Mouse (Mus musculus) CH12.LX (cell line): ENCODE results near the gene Rilp.

ENCODE experiments used
- CHD2 ChIP-seq: IDR thresholded peaks from 2 replicates; pipeline ENCODE4 v1.6.1; 2011; ENCODE audit warnings: low read length, improper control_type of control experiment
- CTCF ChIP-seq, 2 experiments: IDR thresholded peaks in 1 of 2; conservative IDR thresholded peaks in 1 of 2; 2 replicates each; pipeline ENCODE4 v1.5.1; 2011 to 2012; ENCODE audit warnings: low read depth in 2 of 2, low read length in 2 of 2, improper control_type of control experiment in 1 of 2, inconsistent platforms in 1 of 2, mild to moderate bottlenecking in 1 of 2, moderate library complexity in 1 of 2
- GABPA ChIP-seq: IDR thresholded peaks from 2 replicates; pipeline ENCODE4 v1.6.1; 2012; ENCODE audit warnings: low read depth, low read length, improper control_type of control experiment, inconsistent platforms; ENCODE audit not compliant: insufficient replicate concordance
- RCOR1 ChIP-seq: conservative IDR thresholded peaks from 2 replicates; pipeline ENCODE4 v1.6.1; 2012; ENCODE audit warnings: low read depth, mild to moderate bottlenecking, inconsistent platforms, low read length, improper control_type of control experiment
- TBP ChIP-seq: conservative IDR thresholded peaks from 2 replicates; pipeline ENCODE4 v1.6.1; 2011; ENCODE audit warnings: low read depth, low read length, improper control_type of control experiment
- USF2 ChIP-seq: conservative IDR thresholded peaks from 2 replicates; pipeline ENCODE4 v1.6.1; 2011; ENCODE audit warnings: low read depth, low read length, improper control_type of control experiment
- ZMIZ1 ChIP-seq: IDR thresholded peaks from 2 replicates; pipeline ENCODE4 v1.6.1; 2012; ENCODE audit warnings: low read depth, mild to moderate bottlenecking, inconsistent platforms, low read length, improper control_type of control experiment

DNA sequence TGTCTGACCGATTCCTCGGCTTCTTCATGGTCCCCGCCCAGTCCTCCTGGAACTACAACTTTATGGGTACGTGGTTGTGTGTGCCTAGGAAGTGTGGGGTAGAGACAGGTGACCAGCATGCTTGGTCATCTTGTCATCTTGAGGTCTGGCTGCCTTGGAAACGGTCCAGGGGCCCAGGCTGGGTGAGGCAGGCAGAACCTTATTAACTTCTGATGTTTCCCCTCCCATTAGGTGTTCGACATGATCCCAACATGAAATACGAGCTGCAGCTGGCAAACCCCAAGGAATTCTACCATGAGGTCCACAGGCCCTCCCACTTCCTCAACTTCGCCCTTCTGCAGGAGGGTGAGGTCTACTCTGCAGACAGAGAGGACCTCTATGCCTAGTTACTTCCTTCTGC, 990 bp upstream of the Rilp start:
- no peak for TF ChIP-seq USF2
- TF ChIP-seq CTCF (conservative IDR thresholded peaks at IDR 0.05 in 1 of 2, IDR thresholded peaks at IDR 0.05 in 1 of 2; ENCODE audit: low read depth in 2 of 2, low read length in 2 of 2) = no peak
- no peak for TF ChIP-seq TBP
- TF ChIP-seq RCOR1 = no peak
- TF ChIP-seq ZMIZ1 = no peak
- no peak for TF ChIP-seq CHD2
- no peak for TF ChIP-seq GABPA
